Mouse (Mus musculus): ENCODE data around the gene 1810049J17Rik.

Gene 1810049J17Rik

GRCm38 (mm10) chr15:12346916-12347315 is 25.2 kb upstream of the 1810049J17Rik start:
- DNase-seq (ENCODE audit: low spot score): no peak

DNA sequence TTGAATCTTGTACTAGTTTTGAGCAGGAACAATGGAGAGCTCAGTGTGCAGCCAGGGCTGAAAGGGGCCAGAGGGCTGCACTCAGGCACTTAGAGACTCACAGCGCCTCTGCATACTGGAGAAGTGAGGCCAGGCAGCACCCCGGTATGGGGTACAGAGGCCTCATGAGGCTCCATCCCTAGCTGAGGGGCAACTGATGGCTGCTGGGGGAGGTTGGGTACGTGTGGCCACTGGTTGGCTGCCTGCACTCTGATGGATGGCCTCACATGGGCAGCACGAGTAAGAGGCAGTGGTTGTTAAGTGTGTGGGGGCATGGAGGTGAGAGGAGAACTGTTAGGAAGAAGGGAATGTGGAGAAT is 19.7 kb upstream of the 1810049J17Rik start:
- no peak for DNase-seq (ENCODE audit: low spot score)

DNA sequence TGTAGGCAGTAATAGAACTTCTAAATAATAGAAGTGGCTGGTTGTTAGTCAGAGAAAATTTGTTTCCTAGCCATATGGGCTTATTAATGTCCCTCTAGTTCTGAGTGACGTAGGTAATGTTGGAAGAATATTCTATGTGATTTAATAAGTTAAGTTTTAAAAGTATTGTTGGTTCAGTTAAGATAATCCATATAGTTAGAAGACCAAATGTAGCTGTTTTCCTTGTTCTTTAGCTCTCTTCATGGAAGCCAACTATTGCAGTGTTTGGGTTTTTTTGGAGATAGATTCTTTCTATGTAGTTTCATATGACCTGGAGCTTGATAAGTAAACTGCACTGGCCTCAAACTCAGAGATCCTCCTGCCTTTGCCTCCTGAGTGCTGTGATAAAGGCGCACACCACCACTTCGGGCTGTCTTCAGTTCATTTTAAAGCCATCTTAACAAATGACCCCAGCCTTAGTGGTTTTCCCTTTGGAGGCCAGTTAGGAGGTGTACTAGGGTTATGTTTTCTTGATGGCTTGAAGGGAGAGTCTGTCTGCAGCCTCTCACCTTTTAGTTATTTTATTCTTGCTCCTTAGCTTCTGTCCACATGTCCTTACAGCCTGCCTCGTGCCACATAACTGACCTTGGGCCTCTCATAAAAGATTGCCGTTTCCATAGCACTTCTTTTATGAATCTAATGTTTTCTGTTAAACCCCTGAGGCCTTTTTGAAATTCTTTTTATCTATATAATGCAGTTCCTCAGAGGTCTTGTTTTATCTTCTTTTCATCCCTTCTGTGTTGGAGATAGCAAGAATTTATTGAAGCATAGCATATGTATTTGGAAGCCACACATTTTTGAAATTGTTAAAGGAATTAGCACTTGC is 19.1 kb upstream of the 1810049J17Rik start:
- no peak for DNase-seq (ENCODE audit: low spot score)

GRCm38 (mm10) chr15:12337779-12338137 is 16.1 kb upstream of the 1810049J17Rik start:
- DNase-seq (ENCODE audit: low spot score): no peak

DNA sequence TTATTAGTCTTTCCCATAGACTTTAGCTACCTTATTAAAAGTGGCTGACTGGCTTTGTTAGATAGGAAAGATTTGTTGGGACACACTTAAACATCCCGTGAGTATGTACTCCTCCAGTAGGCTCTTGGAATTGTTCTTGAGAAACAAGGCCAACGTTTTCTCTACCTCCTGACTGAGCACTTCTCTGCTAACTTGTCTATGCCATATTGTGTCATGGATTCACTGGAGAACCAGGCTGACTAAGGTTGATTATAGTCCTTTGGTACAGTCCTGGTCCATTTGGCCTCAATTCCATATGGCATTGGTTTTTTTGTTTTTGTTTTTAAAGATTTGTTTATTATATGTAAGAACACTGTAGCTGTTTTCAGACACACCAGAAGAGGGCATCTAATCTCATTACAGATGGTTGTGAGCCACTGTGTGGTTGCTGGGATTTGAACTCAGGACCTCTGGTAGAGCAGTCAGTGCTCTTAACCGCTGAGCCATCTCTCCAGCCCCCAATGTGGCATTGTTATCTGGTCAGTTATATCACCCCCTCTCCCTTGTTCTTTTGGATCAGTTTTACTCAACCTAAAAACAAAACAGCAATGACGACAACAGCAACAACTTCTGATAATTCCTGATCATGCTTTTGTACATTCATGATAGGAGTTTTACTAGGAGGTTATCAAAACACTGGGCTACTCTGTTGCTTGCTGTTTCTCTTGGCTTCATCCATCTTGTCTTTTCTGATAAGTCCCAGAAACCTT is 15.5 kb upstream of the 1810049J17Rik start:
- no peak for DNase-seq (ENCODE audit: low spot score)

GRCm38 (mm10) chr15:12334381-12334780 is 12.7 kb upstream of the 1810049J17Rik start:
- no peak for DNase-seq (ENCODE audit: low spot score)

DNA sequence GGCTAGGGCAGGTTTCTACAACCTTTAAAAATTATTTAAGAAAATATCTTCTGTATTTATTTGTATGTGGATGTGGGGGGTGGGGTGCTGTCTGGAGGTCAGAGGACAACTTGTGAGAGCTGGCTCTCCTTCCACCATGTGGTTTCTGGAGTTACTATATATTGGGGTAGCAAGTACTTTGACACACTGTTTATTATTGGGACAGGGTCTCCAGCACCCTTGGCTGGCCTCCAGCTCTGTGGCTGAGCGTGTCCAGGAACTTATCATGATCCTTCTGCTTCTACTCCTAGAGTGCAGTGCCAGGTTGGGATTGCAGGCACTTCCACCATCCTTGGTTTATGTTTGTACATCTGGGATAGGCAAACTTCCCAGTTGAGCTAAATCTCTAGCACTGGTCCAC is 9.6 kb upstream of the 1810049J17Rik start:
- no peak for DNase-seq (ENCODE audit: low spot score)

- no peak for DNase-seq (ENCODE audit: low spot score)
Observed at GRCm38 (mm10) chr15:12330892-12331291, 9.2 kb upstream of the 1810049J17Rik start.

- DNase-seq (ENCODE audit: low spot score): no peak
Observed at GRCm38 (mm10) chr15:12330389-12330788, 8.7 kb upstream of the 1810049J17Rik start.

- no peak for DNase-seq (ENCODE audit: low spot score)
Observed at GRCm38 (mm10) chr15:12324326-12324725, 2.6 kb upstream of the 1810049J17Rik start.

- DNase-seq (ENCODE audit: low spot score): no peak
Observed at GRCm38 (mm10) chr15:12322676-12323402, 1.1 kb upstream of the 1810049J17Rik start.

DNA sequence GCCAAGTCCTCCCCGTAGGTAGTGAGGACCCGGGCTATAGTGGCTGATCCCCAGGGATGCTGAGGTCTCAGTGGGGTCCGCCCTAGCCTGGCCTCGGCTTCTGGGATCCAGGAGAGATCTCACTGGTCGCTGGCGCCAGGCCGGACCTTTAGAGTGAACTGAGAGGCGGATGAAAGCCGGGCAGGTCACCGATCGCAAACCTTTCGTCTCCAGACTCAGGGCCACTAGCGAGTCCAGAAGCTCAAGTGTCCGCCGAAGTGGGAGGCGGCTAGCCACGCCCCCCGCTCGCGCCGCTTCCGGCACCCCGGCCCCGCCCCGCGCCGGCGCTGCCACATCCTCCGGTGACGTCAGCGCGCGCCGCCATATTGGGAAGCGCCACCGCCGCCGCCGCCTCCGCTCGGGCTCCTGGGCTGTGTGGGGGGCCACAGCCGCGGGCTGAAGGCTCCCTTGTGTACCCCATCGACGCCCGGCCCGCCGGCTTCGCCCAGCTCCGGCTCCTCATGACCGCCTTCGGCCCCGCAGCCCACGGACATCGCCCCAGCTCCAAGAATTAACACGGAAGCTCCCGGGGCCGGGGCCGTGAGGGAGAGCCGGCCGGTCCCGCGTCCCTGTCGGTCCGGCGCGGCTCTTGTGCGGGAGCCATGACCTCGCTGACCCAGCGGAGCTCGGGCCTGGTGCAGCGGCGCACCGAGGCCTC is 460 bp downstream of the 1810049J17Rik start, which contains the start of gene Golph3:
TSS of gene Golph3 (plus strand) at position 360 of the 697 bp plus-strand sequence.
- DNase-seq (ENCODE audit: low spot score): peak; percentile 89

DNA sequence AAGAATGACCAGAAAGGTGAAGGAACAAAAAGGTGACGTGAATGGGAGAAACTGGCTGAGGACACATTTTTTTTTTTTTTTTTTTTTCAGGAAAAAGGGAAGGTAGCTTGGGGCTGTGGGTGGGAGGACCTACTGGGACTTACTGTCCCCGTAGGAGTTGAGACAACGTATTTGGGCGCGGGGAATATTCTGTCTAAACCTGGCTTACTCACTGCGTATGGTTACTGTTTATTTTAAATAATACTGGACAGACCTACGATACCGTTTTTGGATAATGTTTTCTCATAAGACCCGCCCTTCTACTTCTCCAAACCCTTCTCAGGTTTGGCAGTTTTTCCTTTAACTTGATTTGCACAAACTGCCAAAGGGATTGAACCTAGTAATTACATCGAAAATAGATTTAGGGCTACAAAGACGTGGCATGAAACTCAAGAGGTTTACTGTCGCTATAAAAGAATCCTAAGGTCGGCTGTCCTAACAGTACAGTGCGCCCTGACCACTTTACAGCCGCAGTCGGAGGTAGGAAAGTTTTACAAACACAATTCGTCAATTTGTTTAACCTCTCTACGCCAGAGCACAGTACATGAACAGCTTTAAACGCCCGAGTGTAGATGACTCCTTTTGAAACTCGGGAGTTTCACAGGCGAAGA is 1.1 kb downstream of the 1810049J17Rik start:
- no peak for DNase-seq (ENCODE audit: low spot score)

DNA sequence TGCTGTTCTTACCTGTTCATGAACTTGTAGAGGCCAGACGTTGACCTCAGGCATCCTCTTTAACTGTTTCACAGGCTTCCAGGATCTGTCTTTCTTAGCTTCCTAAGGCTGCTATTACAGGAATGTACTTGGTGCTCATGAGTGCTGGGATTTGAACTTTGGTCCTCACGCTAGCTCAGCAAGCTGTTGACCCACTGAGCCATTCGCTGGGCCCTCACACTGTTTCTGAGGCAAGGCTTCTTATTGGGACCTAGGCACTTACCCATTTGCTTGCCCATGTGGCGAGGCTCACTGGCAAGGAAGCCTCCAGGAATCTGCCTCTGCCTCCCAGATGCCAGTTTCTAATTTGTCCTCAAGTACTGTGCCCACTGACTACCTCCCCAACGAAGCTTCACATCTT is 1.8 kb downstream of the 1810049J17Rik start:
- DNase-seq (ENCODE audit: low spot score): no peak

- DNase-seq (ENCODE audit: low spot score): no peak
Observed at GRCm38 (mm10) chr15:12318451-12318850, 3.2 kb downstream of the 1810049J17Rik start.

- DNase-seq (ENCODE audit: low spot score): no peak
Observed at GRCm38 (mm10) chr15:12317290-12317689, 4.4 kb downstream of the 1810049J17Rik start.

GRCm38 (mm10) chr15:12315996-12316395 is 5.7 kb downstream of the 1810049J17Rik start:
- DNase-seq (ENCODE audit: low spot score): no peak

DNA sequence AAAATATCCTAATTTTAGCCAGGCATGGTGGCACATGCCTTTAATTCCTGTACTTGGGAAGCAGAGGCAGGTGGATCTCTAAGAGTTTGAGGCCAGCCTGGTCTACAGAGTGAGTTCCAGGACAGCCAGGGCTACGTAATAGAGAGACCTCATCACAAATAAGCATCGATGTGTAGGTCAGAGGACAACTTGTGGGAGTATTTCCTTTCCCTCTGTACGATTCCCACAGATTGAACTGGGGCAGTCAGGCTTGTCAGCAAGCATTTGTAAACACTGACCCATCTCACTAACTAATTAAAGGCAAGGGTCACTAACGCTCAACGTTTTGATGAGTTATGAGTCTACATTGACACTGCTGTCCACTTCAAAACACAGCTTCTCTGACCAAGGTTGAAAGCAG is 7.1 kb downstream of the 1810049J17Rik start:
- no peak for DNase-seq (ENCODE audit: low spot score)

DNA sequence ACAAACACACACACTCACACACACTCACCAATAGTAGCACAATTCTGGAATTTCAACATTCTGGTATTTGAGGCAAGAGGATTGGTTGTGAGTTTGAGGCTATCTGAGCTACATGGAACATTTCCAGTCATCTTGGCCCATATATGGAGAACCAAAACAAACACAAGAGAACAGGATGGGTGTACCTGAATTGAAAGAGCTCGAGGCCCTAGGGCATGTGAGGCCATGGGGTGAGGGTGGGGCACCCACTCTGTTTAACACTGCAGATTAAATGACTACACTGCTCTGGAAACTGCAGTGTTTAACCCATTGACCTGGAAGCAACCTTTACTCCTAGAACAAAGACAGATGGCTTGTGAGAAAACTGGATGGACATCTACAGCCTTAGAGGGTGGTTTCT is 8.4 kb downstream of the 1810049J17Rik start:
- DNase-seq (ENCODE audit: low spot score): no peak

GRCm38 (mm10) chr15:12311465-12311864 is 10.2 kb downstream of the 1810049J17Rik start:
- no peak for DNase-seq (ENCODE audit: low spot score)

DNA sequence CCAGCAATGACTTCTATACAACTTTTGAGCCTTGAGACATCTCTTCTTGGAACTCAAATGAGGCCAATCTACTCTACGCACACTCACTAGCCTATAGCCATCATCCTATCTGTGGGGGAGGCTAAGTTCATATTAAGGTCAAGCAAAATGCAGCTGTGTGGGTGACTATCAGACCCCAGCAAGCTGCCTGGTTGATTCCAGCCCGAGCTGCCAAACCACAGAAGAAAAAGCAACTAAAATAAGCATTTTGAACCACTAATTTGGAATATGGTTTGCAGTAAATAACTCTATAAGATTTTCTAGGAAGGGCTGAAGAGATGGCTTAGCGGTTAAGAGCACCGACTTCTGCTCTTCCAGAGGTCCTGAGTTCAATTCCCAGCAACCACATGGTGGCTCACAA is 11.0 kb downstream of the 1810049J17Rik start:
- no peak for DNase-seq (ENCODE audit: low spot score)
